Mouse (Mus musculus): ENCODE results near the gene Tprgl. TPM values are rescaled to one million over a fixed set of nuclear protein-coding genes. Genes with fewer than 3 reads are reported as not detected.

Gene Tprgl
- total and polyA plus RNA-seq, 3 experiments, result 47.5 to 67.8 (median 64.5) TPM

DNA sequence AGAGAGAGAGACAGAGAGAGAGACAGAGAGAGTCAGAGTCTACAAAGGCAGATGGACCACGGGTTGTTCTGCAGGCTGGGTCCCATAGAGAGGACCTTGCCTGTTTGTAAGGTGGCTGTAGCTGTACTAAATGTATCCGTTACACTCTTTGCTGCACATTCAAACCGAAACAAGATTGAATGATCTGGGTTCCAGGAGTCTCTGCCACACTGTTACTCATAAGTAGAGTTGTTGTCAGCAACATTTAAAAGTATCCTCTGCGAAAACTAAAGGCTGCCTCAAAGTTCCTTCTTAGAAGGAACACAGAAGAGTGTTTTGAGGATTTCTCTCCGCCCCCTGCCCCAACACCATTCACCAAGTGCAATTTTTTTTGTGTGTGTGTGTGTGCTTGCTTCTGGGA, 23.3 kb downstream of the Tprgl start:
- Histone ChIP-seq H3K4me3 (replicated peaks in 1 of 3; ENCODE audit: low read depth in 2 of 3, low read length in 2 of 3, poor library complexity in 1 of 3) (no peak overlapping the region), H3K79me2 (replicated peaks; ENCODE audit: control insufficient read depth, extremely low read depth, insufficient read depth, poor library complexity, severe bottlenecking) (peaks cover 19% of the 10 kb centered on the region), H3K27me3 (replicated peaks) (peaks cover 36% of the 10 kb centered on the region), H3K9me3 (replicated peaks; ENCODE audit: low read length) (peaks cover 10% of the 10 kb centered on the region), H3K9ac (ENCODE audit: insufficient read depth, low read depth) (peak overlapping the region; percentile 21), H3K36me3 (replicated peaks in 1 of 2; ENCODE audit: control insufficient read depth in 1 of 2, insufficient read depth in 1 of 2, low read length in 1 of 2) (no peaks in the 10 kb centered on the region), H3K4me2 (ENCODE audit: insufficient read depth, low read depth, poor library complexity, severe bottlenecking) (peak overlapping the region; percentile 84), H3K4me1 (ENCODE audit: control insufficient read depth in 1 of 2, insufficient read depth in 2 of 2) (peaks cover 32 to 69% of the 10 kb centered on the region in 2 experiments), H3K27ac (ENCODE audit: insufficient read depth, low read depth) (peak overlapping the region; percentile 13; the same call in 1 of the 2 replicates)
- DNase-seq (ENCODE audit: extremely low read depth), result peak; percentile 73
- in situ Hi-C loops (cut with MboI; ENCODE audit: low pct_ligation_motif_present, low pct_unique_long_range_greater_than_20kb, low sequenced_read_pairs), result loop anchor here (25.0 kb wide), 1 partner anchor 800 kb away; the partner anchor contains the start of gene Tnfrsf14
- dilution Hi-C loops (cut with MboI; ENCODE audit: extremely low pct_ligation_motif_present, extremely low pct_unique_long_range_greater_than_20kb, low sequenced_read_pairs), result no loop called here
- TF ChIP-seq KAT2A (IDR thresholded peaks at IDR 0.05; ENCODE audit: insufficient replicate concordance, low read length), result no peak
- TF ChIP-seq CHD2 (IDR thresholded peaks at IDR 0.05; ENCODE audit: low read length), result no peak
- TF ChIP-seq GABPA (IDR thresholded peaks at IDR 0.05; ENCODE audit: insufficient replicate concordance, low read depth, low read length), result no peak
- TF ChIP-seq MEF2A (IDR thresholded peaks at IDR 0.05; ENCODE audit: borderline replicate concordance, low read depth, low read length), result peak; percentile 78; the same call in 1 of the 2 replicates
- no peak for TF ChIP-seq POLR2A (IDR thresholded peaks at IDR 0.05; ENCODE audit: low read depth, low read length)
- peak; percentile 68; the same call in 1 of the 2 replicates for TF ChIP-seq MAFK (IDR thresholded peaks at IDR 0.05; ENCODE audit: insufficient replicate concordance, low read length)
- TF ChIP-seq PAX5 (IDR thresholded peaks at IDR 0.05; ENCODE audit: low read length), result no peak
- peak; percentile 87 for TF ChIP-seq SIN3A (IDR thresholded peaks at IDR 0.05; ENCODE audit: low read length)
- TF ChIP-seq E2F4 (IDR thresholded peaks at IDR 0.05; ENCODE audit: insufficient replicate concordance, low read depth, low read length), result no peak
- TF ChIP-seq CHD1 (IDR thresholded peaks at IDR 0.05; ENCODE audit: low read depth, low read length), result peak; percentile 60; the same call in 1 of the 2 replicates
- TF ChIP-seq NRF1 (IDR thresholded peaks at IDR 0.05; ENCODE audit: low read depth, low read length), result no peak
- TF ChIP-seq MAZ (IDR thresholded peaks at IDR 0.05; ENCODE audit: low read depth, low read length), result peak; percentile 54; the same call in 1 of the 2 replicates
- TF ChIP-seq ELF1 (IDR thresholded peaks at IDR 0.05; ENCODE audit: low read depth, low read length), result no peak
- TF ChIP-seq ZKSCAN1 (IDR thresholded peaks at IDR 0.05; ENCODE audit: borderline replicate concordance, low read depth, low read length), result no peak
- TF ChIP-seq RCOR1 (conservative IDR thresholded peaks at IDR 0.05; ENCODE audit: low read depth, low read length), result peak; percentile 83
- TF ChIP-seq ETS1 (conservative IDR thresholded peaks at IDR 0.05; ENCODE audit: low read depth, low read length), result peak; percentile 86
- TF ChIP-seq JUND (conservative IDR thresholded peaks at IDR 0.05; ENCODE audit: low read depth, low read length), result peak; percentile 95
- TF ChIP-seq IRF4 (IDR thresholded peaks at IDR 0.05; ENCODE audit: low read depth, low read length), result peak; percentile 99
- TF ChIP-seq POLR2AphosphoS2 (IDR thresholded peaks at IDR 0.05; ENCODE audit: low read depth, low read length), result no peak
- no peak for TF ChIP-seq ZC3H11A (IDR thresholded peaks at IDR 0.05; ENCODE audit: low read depth, low read length)
- TF ChIP-seq MAX (IDR thresholded peaks at IDR 0.05; ENCODE audit: low read length), result no peak
- no peak for TF ChIP-seq UBTF (IDR thresholded peaks at IDR 0.05; ENCODE audit: low read depth, low read length)
- no peak for TF ChIP-seq USF2 (conservative IDR thresholded peaks at IDR 0.05; ENCODE audit: low read depth, low read length)
- no peak for TF ChIP-seq NELFE (IDR thresholded peaks at IDR 0.05; ENCODE audit: low read depth, low read length)
- peak; percentile 86 for TF ChIP-seq JUN (IDR thresholded peaks at IDR 0.05; ENCODE audit: insufficient read depth, low read depth, low read length)
- TF ChIP-seq BHLHE40 (IDR thresholded peaks at IDR 0.05; ENCODE audit: low read depth, low read length), result peak; percentile 73
- TF ChIP-seq HCFC1 (IDR thresholded peaks at IDR 0.05; ENCODE audit: low read depth, low read length), result 0 out of 2 replicates have a peak, but pooled peaks have one; percentile 21
- no peak for TF ChIP-seq USF1 (IDR thresholded peaks at IDR 0.05; ENCODE audit: low read depth, low read length)
- TF ChIP-seq RAD21 (IDR thresholded peaks at IDR 0.05; ENCODE audit: low read depth, low read length), result no peak
- TF ChIP-seq MXI1 (IDR thresholded peaks at IDR 0.05; ENCODE audit: low read depth, low read length), result 0 out of 2 replicates have a peak, but pooled peaks have one; percentile 21
- peak; percentile 50; the same call in 1 of the 2 replicates for TF ChIP-seq TCF12 (IDR thresholded peaks at IDR 0.05; ENCODE audit: low read depth, low read length)
- TF ChIP-seq CTCF (conservative IDR thresholded peaks at IDR 0.05 in 1 of 2, IDR thresholded peaks at IDR 0.05 in 1 of 2; ENCODE audit: low read depth in 2 of 2, low read length in 2 of 2), result no peak
- no peak for TF ChIP-seq ZNF384 (IDR thresholded peaks at IDR 0.05; ENCODE audit: low read depth, low read length)
- no peak for TF ChIP-seq ZMIZ1 (IDR thresholded peaks at IDR 0.05; ENCODE audit: low read depth, low read length)
- TF ChIP-seq TBP (conservative IDR thresholded peaks at IDR 0.05; ENCODE audit: low read depth, low read length), result no peak
- no peak for TF ChIP-seq SMC3 (IDR thresholded peaks at IDR 0.05; ENCODE audit: low read depth, low read length)
- TF ChIP-seq EP300 (IDR thresholded peaks at IDR 0.05; ENCODE audit: low read length), result peak; percentile 94
- peak; percentile 69; the same call in 1 of the 2 replicates for TF ChIP-seq MYC (IDR thresholded peaks at IDR 0.05; ENCODE audit: low read depth, low read length)
